Mouse (Mus musculus) MEL (cell line): ENCODE results near the gene Prkd2. TPM values are rescaled to one million over a fixed set of nuclear protein-coding genes. Genes with fewer than 3 reads are reported as not detected.

Source experiments
- DNase-seq: peaks from one replicate; pipeline ENCODE4 v3.0.0; 2011; ENCODE audit warnings: low read depth, low spot score
- H3K27ac ChIP-seq: 2 replicates; pipeline ENCODE4 v1.5.1; 2012; ENCODE audit warnings: low read depth, mild to moderate bottlenecking, control low read depth, low read length, moderate library complexity; ENCODE audit not compliant: control insufficient read depth
- H3K27me3 ChIP-seq, 2 experiments: fragments of 150-350 bp in 1 of 2; sonication (generic) in 1 of 2; 2 replicates each; pipeline ENCODE4 v1.6.1; 2012; ENCODE audit warnings: low read length in 2 of 2, mild to moderate bottlenecking in 2 of 2, improper control_type of control experiment in 1 of 2, moderate library complexity in 1 of 2; ENCODE audit not compliant: insufficient read depth in 2 of 2, control insufficient read depth in 1 of 2
- H3K36me3 ChIP-seq, 2 experiments: 2 replicates each; pipeline ENCODE4 v1.6.1; 2012 to 2014; ENCODE audit warnings: low read length in 2 of 2, improper control_type of control experiment in 1 of 2, inconsistent platforms in 1 of 2, mild to moderate bottlenecking in 1 of 2; ENCODE audit not compliant: insufficient read depth in 2 of 2, control insufficient read depth in 1 of 2
- H3K4me1 ChIP-seq, 2 experiments: fragments of 150-350 bp in 1 of 2; sonication (generic) in 1 of 2; 2 replicates each; pipeline ENCODE4 v1.6.1; 2012; ENCODE audit warnings: low read length in 2 of 2, improper control_type of control experiment in 1 of 2, mild to moderate bottlenecking in 1 of 2; ENCODE audit not compliant: insufficient read depth in 2 of 2, control insufficient read depth in 1 of 2
- H3K4me3 ChIP-seq, 2 experiments: fragments of 150-350 bp in 1 of 2; sonication (generic) in 1 of 2; 2 replicates each; pipeline ENCODE4 v1.5.1; 2012; ENCODE audit warnings: low read depth in 2 of 2, low read length in 2 of 2, mild to moderate bottlenecking in 2 of 2, moderate library complexity in 2 of 2, control low read depth in 1 of 2, improper control_type of control experiment in 1 of 2; ENCODE audit not compliant: control insufficient read depth in 1 of 2, insufficient read depth in 1 of 2
- H3K79me2 ChIP-seq: 2 replicates; pipeline ENCODE4 v1.6.1; 2012; ENCODE audit warnings: mild to moderate bottlenecking, low read length, moderate library complexity; ENCODE audit not compliant: control insufficient read depth, poor library complexity, insufficient read depth
- H3K9ac ChIP-seq: 2 replicates; pipeline ENCODE4 v1.6.1; 2012; ENCODE audit warnings: low read depth, mild to moderate bottlenecking, control low read depth, low read length, moderate library complexity; ENCODE audit not compliant: control insufficient read depth, poor library complexity, severe bottlenecking
- H3K9me3 ChIP-seq: fragments of 150-350 bp; sonication (generic); replicated peaks from 2 replicates; pipeline ENCODE4 v1.6.1; 2012; ENCODE audit warnings: mild to moderate bottlenecking, low read length, improper control_type of control experiment, moderate library complexity; ENCODE audit not compliant: insufficient read depth
- CHD2 ChIP-seq: IDR thresholded peaks from 2 replicates; pipeline ENCODE4 v1.6.1; 2011; ENCODE audit warnings: low read length, improper control_type of control experiment
- ELF1 ChIP-seq: IDR thresholded peaks from 2 replicates; pipeline ENCODE4 v1.6.1; 2014; ENCODE audit warnings: low read depth, mild to moderate bottlenecking, inconsistent platforms, low read length, improper control_type of control experiment, moderate library complexity
- EP300 ChIP-seq, 2 experiments: IDR thresholded peaks; 2 replicates each; pipeline ENCODE4 v1.6.1; 2011; ENCODE audit warnings: improper control_type of control experiment in 2 of 2, low read length in 2 of 2, low read depth in 1 of 2, mild to moderate bottlenecking in 1 of 2
- GABPA ChIP-seq: IDR thresholded peaks from 2 replicates; pipeline ENCODE4 v1.6.1; 2012; ENCODE audit warnings: low read depth, mild to moderate bottlenecking, inconsistent platforms, low read length, improper control_type of control experiment, moderate library complexity
- MAZ ChIP-seq: IDR thresholded peaks from 2 replicates; pipeline ENCODE4 v1.6.1; 2012; ENCODE audit warnings: low read depth, mild to moderate bottlenecking, inconsistent platforms, low read length, improper control_type of control experiment
- MXI1 ChIP-seq: IDR thresholded peaks from 2 replicates; pipeline ENCODE4 v1.6.1; 2011; ENCODE audit warnings: mild to moderate bottlenecking, low read depth, low read length, improper control_type of control experiment
- MYB ChIP-seq: IDR thresholded peaks from 2 replicates; pipeline ENCODE4 v1.6.1; 2011; ENCODE audit warnings: mild to moderate bottlenecking, low read depth, low read length, improper control_type of control experiment
- NELFE ChIP-seq: IDR thresholded peaks from 2 replicates; pipeline ENCODE4 v1.6.1; 2011; ENCODE audit warnings: low read depth, low read length, improper control_type of control experiment
- NRF1 ChIP-seq: IDR thresholded peaks from 2 replicates; pipeline ENCODE4 v1.6.1; 2014; ENCODE audit warnings: low read depth, mild to moderate bottlenecking, inconsistent platforms, low read length, improper control_type of control experiment, moderate library complexity; ENCODE audit not compliant: poor library complexity, insufficient read depth, severe bottlenecking
- POLR2AphosphoS5 ChIP-seq: IDR thresholded peaks from 2 replicates; pipeline ENCODE4 v1.6.1; 2012; ENCODE audit warnings: low read depth, borderline replicate concordance, mild to moderate bottlenecking, inconsistent platforms, low read length, moderate library complexity, mixed read lengths
- RCOR1 ChIP-seq: IDR thresholded peaks from 2 replicates; pipeline ENCODE4 v1.6.1; 2012; ENCODE audit warnings: low read depth, mild to moderate bottlenecking, inconsistent platforms, low read length, improper control_type of control experiment
- SIN3A ChIP-seq: IDR thresholded peaks from 2 replicates; pipeline ENCODE4 v1.6.1; 2012; ENCODE audit warnings: low read length, improper control_type of control experiment, inconsistent platforms
- SMC3 ChIP-seq: IDR thresholded peaks from 2 replicates; pipeline ENCODE4 v1.6.1; 2011; ENCODE audit warnings: low read depth, low read length, improper control_type of control experiment
- TAL1 ChIP-seq: IDR thresholded peaks from 2 replicates; pipeline ENCODE4 v1.6.1; 2012; ENCODE audit warnings: mild to moderate bottlenecking, inconsistent platforms, low read length, moderate library complexity, mixed read lengths
- TCF12 ChIP-seq: IDR thresholded peaks from 2 replicates; pipeline ENCODE4 v1.6.1; 2014; ENCODE audit warnings: low read depth, mild to moderate bottlenecking, inconsistent platforms, low read length, improper control_type of control experiment, moderate library complexity
- USF2 ChIP-seq, 2 experiments: IDR thresholded peaks; 2 replicates each; pipeline ENCODE4 v1.6.1; 2011 to 2012; ENCODE audit warnings: improper control_type of control experiment in 2 of 2, low read length in 2 of 2, borderline replicate concordance in 1 of 2, inconsistent platforms in 1 of 2, low read depth in 1 of 2, mild to moderate bottlenecking in 1 of 2; ENCODE audit not compliant: insufficient read depth in 1 of 2
- ZKSCAN1 ChIP-seq: IDR thresholded peaks from 2 replicates; pipeline ENCODE4 v1.6.1; 2012; ENCODE audit warnings: low read depth, mild to moderate bottlenecking, inconsistent platforms, low read length, improper control_type of control experiment, moderate library complexity
- polyA plus RNA-seq, 2 experiments: library from polyadenylated mRNA; stranded (reverse) in 1 of 2; unstranded in 1 of 2; fragments of >175 nt in 1 of 2; fragments of >200 nt in 1 of 2; gene quantifications; 2 replicates each; pipeline versions ENCODE4 v1.2.1 to v1.2.4; 2012; ENCODE audit warnings: low replicate concordance in 2 of 2, low read depth in 1 of 2; ENCODE audit not compliant: insufficient read length in 2 of 2, insufficient read depth in 1 of 2, missing spikeins in 1 of 2
- total RNA-seq: library from RNA; depleted of rRNA; stranded (reverse); fragments of 300-350 nt; gene quantifications from 2 replicates; pipeline ENCODE4 v1.2.3, GENCODE M21; 2012

Gene Prkd2
- total and polyA plus RNA-seq, 3 experiments = 2.9 to 8.7 TPM; not detected in 1

- Histone ChIP-seq H3K9me3 (no peaks in the 10 kb centered on the region), H3K27me3 (peaks cover 0 to 3% of the 10 kb centered on the region in 2 experiments; a peak in 2 of 4 replicates), H3K9ac (no peak overlapping the region), H3K79me2 (peaks cover 19% of the 10 kb centered on the region), H3K27ac (0 out of 2 replicates have a peak overlapping the region, but pooled peaks have one; percentile 14), H3K4me3 (no peak overlapping the region), H3K4me1 (peaks cover 4 to 30% of the 10 kb centered on the region in 2 experiments; a peak in 3 of 4 replicates), H3K36me3 (peaks cover 0 to 14% of the 10 kb centered on the region in 2 experiments; a peak in 2 of 4 replicates)
- peak; percentile 63 for DNase-seq
- peak; percentile 90 for TF ChIP-seq GABPA
- no peak for TF ChIP-seq CHD2
Observed at GRCm38 (mm10) chr7:16903439-16903955, 60.8 kb downstream of the Prkd2 start.

- DNase-seq = no peak
- Histone ChIP-seq H3K27me3 (peaks cover 0 to under 1% of the 10 kb centered on the region in 2 experiments; a peak in 2 of 4 replicates), H3K4me1 (peaks cover 4 to 37% of the 10 kb centered on the region in 2 experiments), H3K36me3 (peaks cover 0 to 21% of the 10 kb centered on the region in 2 experiments; a peak in 2 of 4 replicates), H3K9ac (no peak overlapping the region), H3K9me3 (no peaks in the 10 kb centered on the region), H3K4me3 (no peak overlapping the region), H3K27ac (no peak overlapping the region), H3K79me2 (peaks cover 25% of the 10 kb centered on the region)
- TF ChIP-seq ZKSCAN1 (no peak), TAL1 (0 out of 2 replicates have a peak, but pooled peaks have one; percentile 14)
Observed at GRCm38 (mm10) chr7:16904120-16904675, 61.5 kb downstream of the Prkd2 start.

DNA sequence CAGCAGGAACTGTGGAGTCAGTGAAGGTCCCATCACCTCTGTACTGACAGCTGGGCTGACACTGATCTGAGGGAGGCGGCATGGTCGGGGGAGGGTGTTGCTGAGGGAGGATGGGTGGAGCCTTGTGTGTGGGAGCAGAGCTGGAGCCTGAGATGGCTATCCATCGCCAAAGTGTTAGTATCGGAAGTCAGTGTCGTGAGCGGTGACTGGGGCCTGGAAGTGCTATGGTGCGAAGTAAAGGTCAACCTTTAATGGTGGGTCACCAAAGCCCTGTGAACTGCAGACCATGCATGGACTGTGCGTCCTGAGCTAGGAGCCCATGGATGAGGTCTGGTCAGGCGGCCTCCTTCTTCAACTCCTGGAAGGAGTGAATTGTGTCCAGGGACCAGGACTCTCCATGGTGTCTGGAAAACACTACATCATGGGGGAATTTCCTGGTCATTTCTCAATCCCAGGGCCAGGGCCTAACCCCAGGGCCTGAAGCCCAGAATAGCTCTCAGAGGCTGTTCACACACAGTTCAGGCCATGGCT, 62.9 kb downstream of the Prkd2 start:
- peak; percentile 82 for DNase-seq
- peak overlapping the region; percentile 61 for H3K27ac ChIP-seq
- peaks cover 27% of the 10 kb centered on the region for H3K79me2 ChIP-seq
- peaks cover 0 to 33% of the 10 kb centered on the region in 2 experiments for H3K36me3 ChIP-seq
- H3K9ac ChIP-seq = peak overlapping the region; percentile 48
- TF ChIP-seq MYB (no peak), POLR2AphosphoS5 (no peak), MAZ (0 out of 2 replicates have a peak, but pooled peaks have one; percentile 46), RCOR1 (0 out of 2 replicates have a peak, but pooled peaks have one; percentile 8), GABPA (no peak), NELFE (no peak), SMC3 (no peak), ELF1 (no peak; the same call in 1 of the 2 replicates), EP300 (IDR thresholded peaks at IDR 0.05; ENCODE audit: low read depth in 1 of 2, low read length in 2 of 2) (0 out of 4 replicates have a peak, but pooled peaks of 1 of the 2 experiments have one; percentile 36), TCF12 (peak; percentile 38; the same call in 1 of the 2 replicates), TAL1 (no peak), USF2 (IDR thresholded peaks at IDR 0.05; ENCODE audit: borderline replicate concordance in 1 of 2, insufficient read depth in 1 of 2, low read depth in 1 of 2, low read length in 2 of 2) (no peak), NRF1 (no peak), MXI1 (peak; percentile 72; the same call in 1 of the 2 replicates), SIN3A (peak; percentile 42; the same call in 1 of the 2 replicates)
- peak overlapping the region; percentile 33 to 44 for H3K4me3 ChIP-seq
- H3K27me3 ChIP-seq = no peaks in the 10 kb centered on the region; a peak in 2 of 4 replicates
- no peaks in the 10 kb centered on the region for H3K9me3 ChIP-seq
- peaks cover 6 to 47% of the 10 kb centered on the region in 2 experiments for H3K4me1 ChIP-seq
